Mouse (Mus musculus) naive thymus-derived CD4-positive, alpha-beta T cell, adult 2 months (primary cell): ENCODE results near the gene Gmds.
A peak's percentile ranks its signal among the peaks of the same experiment; 100 is the strongest.

Experiments used
- DNase-seq: peaks from one replicate; pipeline ENCODE4 v3.0.0-alpha.2; 2011; ENCODE audit warnings: low read depth

Gmds gene

GRCm38 (mm10) chr13:32338513-32339365 lies at the start of gene Gmds:
Gmds (minus strand) TSS chr13:32338740.
- peak; percentile 93 for DNase-seq

DNA sequence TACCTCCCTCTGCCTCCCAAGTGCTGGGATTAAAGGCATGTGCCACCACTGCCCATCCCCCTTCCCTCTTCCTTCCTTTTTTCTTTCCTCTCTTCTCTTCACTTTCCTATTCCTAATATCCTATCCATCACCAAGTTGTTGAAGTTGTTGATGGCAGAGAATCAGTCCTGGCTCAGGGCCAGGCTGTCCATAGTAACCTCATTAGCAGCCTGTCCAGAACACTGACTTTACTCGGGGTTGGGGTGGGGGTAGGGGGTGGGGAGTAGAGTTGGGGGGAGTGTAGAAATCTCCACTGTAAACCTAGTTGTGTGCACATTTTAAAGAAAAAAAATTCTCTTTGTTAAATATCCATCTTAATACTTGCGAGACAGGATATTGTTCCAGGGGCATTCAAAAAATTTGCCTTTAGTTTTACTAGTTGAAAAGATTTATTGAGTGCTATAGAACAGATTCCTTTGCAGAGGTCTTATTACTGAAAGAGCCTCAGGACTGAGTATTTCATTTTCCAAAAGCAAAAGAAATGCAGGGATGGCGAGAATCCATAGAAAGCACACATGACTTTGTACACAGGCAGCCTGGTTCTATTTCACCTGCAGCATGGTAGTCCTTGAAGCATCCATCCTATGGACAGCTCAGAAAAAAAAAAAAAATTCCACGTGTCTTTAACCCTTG lies 47.0 kb upstream of the Gmds start:
- no peak for DNase-seq

GRCm38 (mm10) chr13:32382227-32383010 lies 43.9 kb upstream of the Gmds start:
- no peak for DNase-seq

DNA sequence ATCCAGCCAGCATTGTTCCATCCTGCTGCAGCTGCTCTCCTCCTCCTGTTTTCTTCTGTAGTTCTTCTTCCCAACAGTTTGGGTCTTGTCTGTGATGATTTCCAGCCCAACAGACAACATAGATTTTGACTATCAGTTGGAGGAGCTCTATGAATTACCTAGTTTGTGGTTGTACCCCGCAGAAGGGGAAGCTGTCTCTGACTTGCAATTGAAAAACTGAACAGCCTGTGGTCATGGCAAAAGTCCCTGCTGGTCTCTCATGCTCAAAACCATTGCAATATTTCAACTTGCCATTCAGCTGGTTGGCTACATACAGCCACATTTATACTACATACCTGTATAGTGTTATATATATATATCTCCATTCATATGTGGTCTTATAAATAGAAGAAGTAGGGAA lies 40.1 kb upstream of the Gmds start:
- no peak for DNase-seq

- DNase-seq, result no peak
Measured at GRCm38 (mm10) chr13:32372531-32372883, 34.0 kb upstream of the Gmds start.

DNA sequence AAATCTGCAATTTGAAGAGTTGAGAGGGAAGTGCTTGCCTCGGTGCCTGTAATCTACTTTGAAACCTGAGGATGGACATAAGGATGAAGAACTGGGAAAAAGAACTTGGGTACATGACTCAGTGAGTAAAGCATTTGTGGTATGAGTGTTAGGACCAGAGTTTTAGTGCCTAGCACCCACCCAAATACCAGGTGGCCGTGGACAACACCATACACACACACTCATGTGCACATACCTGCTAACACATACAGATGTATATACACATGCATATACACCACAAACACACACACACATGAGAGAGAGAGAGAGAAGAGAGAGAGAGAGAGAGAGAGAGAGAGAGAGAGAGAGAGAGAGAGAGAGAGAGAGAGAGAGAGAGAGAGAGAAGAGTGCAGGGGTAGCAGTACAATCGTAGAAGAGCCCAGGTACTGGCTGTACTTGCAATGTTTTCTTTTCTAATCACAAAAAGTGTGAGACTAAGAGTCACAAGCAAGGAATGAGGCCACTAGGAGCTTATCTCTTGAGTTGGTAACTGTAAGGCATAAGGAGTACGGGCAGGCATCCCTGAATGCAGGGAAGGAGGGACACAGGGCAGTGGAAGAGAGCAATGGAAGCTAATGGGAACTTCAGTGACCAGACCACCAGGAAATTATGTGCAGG lies 33.5 kb upstream of the Gmds start:
- DNase-seq, result no peak

- DNase-seq, result no peak
Measured at GRCm38 (mm10) chr13:32370751-32371150, 32.2 kb upstream of the Gmds start.

- DNase-seq, result no peak
Measured at GRCm38 (mm10) chr13:32370135-32370534, 31.6 kb upstream of the Gmds start.

DNA sequence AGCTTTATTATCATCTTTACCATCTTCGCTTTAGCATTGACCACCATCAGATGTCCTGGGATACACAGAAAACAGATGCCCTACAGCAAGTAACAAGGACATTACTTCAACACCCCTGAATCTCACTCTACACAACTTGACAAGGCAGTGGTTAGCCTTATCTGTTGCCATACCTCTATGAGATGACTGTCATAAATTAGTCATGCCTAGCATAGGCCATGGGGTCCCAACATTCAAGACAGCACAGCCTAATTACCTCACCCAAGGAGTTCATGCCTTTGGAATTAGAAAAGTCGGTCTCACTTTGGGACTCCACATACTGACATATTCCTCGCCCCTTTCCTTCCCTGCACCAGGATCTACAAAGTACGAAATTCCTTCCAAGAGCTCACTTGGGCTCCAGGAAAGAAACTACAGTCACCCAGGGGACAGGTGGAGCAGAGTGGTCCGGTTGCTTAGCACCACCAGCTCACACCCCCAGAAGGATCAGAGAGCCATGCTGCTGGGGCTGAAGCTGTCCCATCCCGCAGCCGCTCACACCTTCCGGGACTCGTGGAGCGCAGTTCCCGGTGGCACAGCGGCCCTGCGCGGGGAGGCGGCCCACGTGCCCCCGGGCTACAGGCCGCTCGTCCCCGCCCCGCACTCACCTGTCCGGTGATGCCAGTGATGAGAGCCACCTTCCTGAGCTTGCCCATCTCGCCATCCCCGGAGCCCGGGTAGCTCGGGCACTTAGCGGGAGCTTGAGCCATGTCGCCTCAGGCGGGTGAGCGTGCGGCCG lies 616 bp downstream of the Gmds start:
- DNase-seq, result no peak

DNA sequence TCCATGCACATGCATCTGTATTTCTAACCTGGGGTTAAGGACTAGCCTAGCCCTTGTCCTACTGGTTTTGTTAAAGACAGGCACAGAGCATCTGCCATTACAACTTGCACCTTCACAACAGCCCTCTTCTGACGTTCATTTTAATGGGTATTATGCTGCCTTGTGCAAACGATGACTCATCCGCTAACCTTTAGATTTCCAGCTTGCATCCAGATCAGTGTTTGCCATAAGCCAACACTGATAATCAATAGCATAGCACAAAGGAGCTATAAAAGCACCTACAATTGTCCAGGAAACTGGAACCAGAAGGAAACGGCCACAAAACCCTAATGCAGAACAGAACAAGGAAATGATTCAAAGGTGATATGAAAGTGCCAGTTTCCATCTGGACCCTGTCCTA lies 20.2 kb downstream of the Gmds start:
- DNase-seq, result no peak

DNA sequence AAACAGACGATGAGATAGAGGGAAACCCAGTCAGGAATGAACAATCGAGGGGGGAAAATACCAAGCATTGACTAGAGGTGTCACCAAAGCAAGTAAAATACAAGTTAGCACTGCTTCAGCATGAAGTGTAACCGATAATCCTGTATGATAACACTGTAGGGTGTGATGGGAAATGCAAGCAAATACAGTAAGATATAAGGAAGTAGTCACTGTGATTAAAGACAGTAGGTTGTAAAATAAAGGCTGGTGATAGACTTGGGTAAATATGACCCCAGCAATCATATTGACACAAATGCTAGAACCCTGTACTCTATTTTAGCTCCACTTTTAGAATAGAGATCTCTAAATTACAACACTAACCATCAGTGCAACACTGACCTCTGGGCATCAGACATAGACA lies 21.2 kb downstream of the Gmds start:
- DNase-seq, result no peak

GRCm38 (mm10) chr13:32312663-32313062 lies 25.9 kb downstream of the Gmds start:
- DNase-seq, result peak; percentile 72

GRCm38 (mm10) chr13:32311476-32311875 lies 27.1 kb downstream of the Gmds start:
- no peak for DNase-seq

DNA sequence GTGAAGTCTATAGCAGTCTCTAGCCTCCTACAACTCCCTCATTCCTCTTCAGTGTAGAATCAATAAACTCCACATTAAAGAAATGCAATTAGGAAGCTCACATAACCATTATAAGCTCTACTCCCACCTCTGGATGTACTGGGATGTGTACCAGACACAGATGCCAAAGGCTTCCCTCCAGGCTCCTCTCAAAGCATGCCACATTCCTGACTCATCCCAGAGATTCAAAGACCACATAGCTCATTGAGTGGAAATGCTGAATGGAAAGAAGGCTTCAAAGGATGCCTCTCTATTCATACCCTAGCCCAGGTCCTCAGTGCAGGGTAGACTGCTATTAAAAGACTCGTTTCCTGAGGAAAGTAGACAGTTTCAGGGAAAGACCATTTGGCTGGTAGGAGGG lies 40.1 kb downstream of the Gmds start:
- no peak for DNase-seq

DNA sequence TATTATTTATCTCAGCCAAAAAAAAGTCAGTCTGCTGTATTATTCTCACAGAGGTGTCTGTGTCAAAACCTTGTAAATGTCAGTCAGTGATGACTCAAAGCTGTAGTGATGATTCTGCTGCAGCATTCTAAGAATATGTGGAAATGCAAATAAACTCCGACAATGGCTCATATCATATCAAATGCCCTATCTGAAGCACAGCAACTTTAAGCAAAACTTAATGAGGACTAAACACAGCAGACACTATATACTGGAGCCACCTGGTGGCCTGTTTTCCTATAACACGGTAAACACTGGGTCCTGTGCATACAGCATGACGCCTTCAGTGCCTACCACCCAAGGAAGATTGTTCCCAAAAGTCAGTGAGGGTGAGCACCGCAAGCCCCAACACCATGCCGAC lies 41.1 kb downstream of the Gmds start:
- DNase-seq, result peak; percentile 34

GRCm38 (mm10) chr13:32294416-32295195 lies 43.9 kb downstream of the Gmds start:
- no peak for DNase-seq

GRCm38 (mm10) chr13:32272937-32273496 lies 65.5 kb downstream of the Gmds start:
- no peak for DNase-seq

DNA sequence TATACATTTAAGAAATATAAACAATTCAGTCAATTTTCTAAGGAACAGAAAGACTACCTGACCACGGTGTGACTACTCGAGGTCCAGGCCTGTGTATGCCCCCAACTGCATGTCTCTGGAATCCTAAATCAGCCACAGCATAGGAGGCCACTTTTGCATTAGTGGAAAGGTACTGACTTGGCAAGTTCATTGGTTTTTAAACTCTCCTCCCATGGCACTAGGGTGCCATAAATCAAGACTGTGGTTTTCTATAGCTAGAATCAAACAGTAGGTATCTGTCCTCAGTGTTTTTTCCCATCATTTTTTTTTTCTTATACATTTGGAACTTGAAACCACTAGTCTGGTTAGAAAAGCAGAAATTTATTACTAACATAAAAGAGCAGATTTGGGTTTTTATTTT lies 68.8 kb downstream of the Gmds start:
- no peak for DNase-seq

- no peak for DNase-seq
Measured at GRCm38 (mm10) chr13:32269261-32269660, 69.3 kb downstream of the Gmds start.

GRCm38 (mm10) chr13:32268284-32268683 lies 70.3 kb downstream of the Gmds start:
- no peak for DNase-seq
